Mouse (Mus musculus) layer of hippocampus, adult 18-20 months (tissue): ENCODE data around the gene Wfdc9. TPM values are rescaled to one million over a fixed set of nuclear protein-coding genes. Genes with fewer than 3 reads are reported as not detected.
"Not testable (repeated sequence)": the region's sequence is repeated elsewhere in the genome, so short reads cannot be mapped to it uniquely, and the experiment has no call there.

Experiments used
- DNase-seq, 2 experiments: peaks; one replicate each; pipeline ENCODE4 v3.0.0; 2022; ENCODE audit warnings: low spot score in 2 of 2
- total RNA-seq, 2 experiments: library from RNA; stranded (reverse); gene quantifications; 2 replicates each; pipeline ENCODE4 v1.2.3; 2021

The Wfdc9 gene
- total RNA-seq, 2 experiments from 2014 or later: not detected

GRCm38 (mm10) chr2:164621775-164622174 is 34.6 kb downstream of the Wfdc9 start:
- DNase-seq: no peak

- DNase-seq: no peak
Observed at GRCm38 (mm10) chr2:164619050-164619449, 37.3 kb downstream of the Wfdc9 start.

- DNase-seq: no peak
Observed at GRCm38 (mm10) chr2:164615386-164615785, 41.0 kb downstream of the Wfdc9 start.

- not testable (repeated sequence) for DNase-seq
Observed at GRCm38 (mm10) chr2:164613471-164613870, 42.9 kb downstream of the Wfdc9 start, which contains the start of the genes Wfdc6b and Wfdc8. Wfdc6b (plus strand) TSS chr2:164613522. Wfdc8 (minus strand) TSS chr2:164613626.

- DNase-seq: no peak
Observed at GRCm38 (mm10) chr2:164608781-164609180, 47.6 kb downstream of the Wfdc9 start.

GRCm38 (mm10) chr2:164604411-164604810 is 52.0 kb downstream of the Wfdc9 start:
- DNase-seq: no peak

GRCm38 (mm10) chr2:164603482-164603881 is 52.9 kb downstream of the Wfdc9 start:
- DNase-seq: no peak

GRCm38 (mm10) chr2:164600179-164600578 is 56.2 kb downstream of the Wfdc9 start:
- DNase-seq: no peak

Other genes starting within 250 kb of the Wfdc9 start
- 100 to 1,000 TPM; 122 to 140 TPM for gene Sdc4, start 212.7 kb downstream of the Wfdc9 start, total RNA-seq
- 10 to 100 TPM; 37.9 to 39.9 TPM for gene Sys1, start 199.6 kb downstream of the Wfdc9 start, total RNA-seq
- gene Gm20458, start 195.6 kb downstream of the Wfdc9 start, total RNA-seq: 1 to 10 TPM; 5.4 to 9.9 TPM
- gene Trp53tg5, start 182.9 kb downstream of the Wfdc9 start, total RNA-seq: not detected
- gene Dbndd2, start 170.5 kb downstream of the Wfdc9 start, total RNA-seq: 100 to 1,000 TPM; 118 to 138 TPM
- 10 to 100 TPM; 80.8 to 86.1 TPM for gene Pigt, start 159.1 kb downstream of the Wfdc9 start, total RNA-seq
- under 1 TPM; 0.67 to 0.96 TPM for gene Wfdc2, start 94.2 kb downstream of the Wfdc9 start, total RNA-seq
- not detected for gene Spint3, start 83.1 kb downstream of the Wfdc9 start, total RNA-seq
- not detected for gene Wfdc6a, start 71.1 kb downstream of the Wfdc9 start, total RNA-seq
- not detected for gene Eppin, start 63.0 kb downstream of the Wfdc9 start, total RNA-seq
- not detected for gene Wfdc6b, start 43.1 kb downstream of the Wfdc9 start, total RNA-seq
- gene Wfdc8, start 43.0 kb downstream of the Wfdc9 start, total RNA-seq: not detected
- gene Wfdc16, start 17.8 kb downstream of the Wfdc9 start, total RNA-seq: not detected
- gene Wfdc10, start 537 bp downstream of the Wfdc9 start, total RNA-seq: not detected
- not detected for gene Wfdc11, start 17.5 kb upstream of the Wfdc9 start, total RNA-seq
- not detected for gene Wfdc13, start 28.5 kb upstream of the Wfdc9 start, total RNA-seq
- not detected for gene Spint4, start 41.9 kb upstream of the Wfdc9 start, total RNA-seq
- not detected for gene Spint5, start 58.7 kb upstream of the Wfdc9 start, total RNA-seq
- gene Wfdc3, start 89.3 kb upstream of the Wfdc9 start, total RNA-seq: 1 to 10 TPM; 1.4 to 1.7 TPM
- gene Dnttip1, start 89.4 kb upstream of the Wfdc9 start, total RNA-seq: 10 to 100 TPM; 33.8 to 36.0 TPM
- gene Ube2c, start 113.3 kb upstream of the Wfdc9 start, total RNA-seq: under 1 TPM in 1 of 2 experiments, not detected in 1; 0.38 TPM
- gene Tnnc2, start 123.4 kb upstream of the Wfdc9 start, total RNA-seq: not detected
- gene Snx21, start 129.2 kb upstream of the Wfdc9 start, total RNA-seq: 10 to 100 TPM; 39.7 to 41.8 TPM
- gene Acot8, start 148.3 kb upstream of the Wfdc9 start, total RNA-seq: 10 to 100 TPM; 25.6 to 27.0 TPM
- 1 to 10 TPM; 9.1 to 9.3 TPM for gene Zswim3, start 148.5 kb upstream of the Wfdc9 start, total RNA-seq
- 10 to 100 TPM; 22.7 to 26.3 TPM for gene Zswim1, start 166.1 kb upstream of the Wfdc9 start, total RNA-seq
- under 1 TPM in 1 of 2 experiments, not detected in 1; 0.43 TPM for gene Spata25, start 172.0 kb upstream of the Wfdc9 start, total RNA-seq
- gene Ctsa, start 176.3 kb upstream of the Wfdc9 start, total RNA-seq: 100 to 1,000 TPM; 103 TPM
- gene Neurl2, start 176.9 kb upstream of the Wfdc9 start, total RNA-seq: 1 to 10 TPM; 2.5 to 3.0 TPM
- gene Pltp, start 201.1 kb upstream of the Wfdc9 start, total RNA-seq: 10 to 100 TPM; 77.0 to 77.9 TPM
- 10 to 100 TPM; 41.9 to 45.2 TPM for gene Pcif1, start 222.7 kb upstream of the Wfdc9 start, total RNA-seq